Mouse (Mus musculus) liver, embryonic 14.5 days (tissue): ENCODE results near the gene Psors1c2. TPM values are rescaled to one million over a fixed set of nuclear protein-coding genes. Genes with fewer than 3 reads are reported as not detected.

Source experiments
- ATAC-seq: fragments of 200-750 bp; cut with Nextera tagmentation; 2 replicates; pipeline ENCODE4 v1.8.0; 2017; ENCODE audit warnings: moderate number of reproducible peaks, mild to moderate bottlenecking, moderate library complexity; ENCODE audit not compliant: insufficient read depth
- DNase-seq, 3 experiments: peaks; one replicate each; pipeline ENCODE4 v3.0.0-alpha.2; 2012 to 2013; ENCODE audit warnings: low read depth in 3 of 3, low spot score in 3 of 3
- H3K27ac ChIP-seq: fragments of 300-500 bp; sonication (generic); 2 replicates; pipeline ENCODE4 v1.5.1; 2014; ENCODE audit warnings: moderate library complexity, mild to moderate bottlenecking, control low read depth, inconsistent platforms
- H3K27me3 ChIP-seq: fragments of 300-500 bp; sonication (generic); 2 replicates; pipeline ENCODE4 v1.6.1; 2014; ENCODE audit warnings: mild to moderate bottlenecking, low read length, moderate library complexity; ENCODE audit not compliant: control insufficient read depth, insufficient read depth
- H3K36me3 ChIP-seq: fragments of 300-500 bp; sonication (generic); replicated peaks from 2 replicates; pipeline ENCODE4 v1.6.1; 2014; ENCODE audit warnings: low read depth; ENCODE audit not compliant: control insufficient read depth, insufficient read depth
- H3K4me1 ChIP-seq, 2 experiments: fragments of 200-500 bp in 1 of 2; fragments of 300-500 bp in 1 of 2; sonication (generic) in 1 of 2; replicated peaks; 2 replicates each; pipeline ENCODE4 v1.6.1; 2012 to 2014; ENCODE audit warnings: antibody characterized with exemption in 1 of 2, inconsistent platforms in 1 of 2, low read length in 1 of 2; ENCODE audit not compliant: control insufficient read depth in 2 of 2, insufficient read depth in 2 of 2
- H3K4me2 ChIP-seq: fragments of 300-500 bp; sonication (generic); 2 replicates; pipeline ENCODE4 v1.6.1; 2014; ENCODE audit warnings: low read depth, mild to moderate bottlenecking, control low read depth, moderate library complexity
- H3K4me3 ChIP-seq, 2 experiments: fragments of 200-500 bp in 1 of 2; fragments of 300-500 bp in 1 of 2; sonication (generic) in 1 of 2; 2 replicates each; pipeline ENCODE4 v1.5.1; 2012 to 2014; ENCODE audit warnings: low read depth in 2 of 2, low read length in 2 of 2, mild to moderate bottlenecking in 2 of 2, control low read depth in 1 of 2, inconsistent platforms in 1 of 2, moderate library complexity in 1 of 2; ENCODE audit not compliant: insufficient read depth in 1 of 2
- H3K9ac ChIP-seq: fragments of 300-500 bp; sonication (generic); replicated peaks from 2 replicates; pipeline ENCODE4 v1.6.1; 2014; ENCODE audit warnings: mild to moderate bottlenecking, control low read depth, moderate library complexity
- H3K9me3 ChIP-seq: fragments of 300-500 bp; sonication (generic); 2 replicates; pipeline ENCODE4 v1.6.1; 2016; ENCODE audit warnings: low read length, mixed read lengths; ENCODE audit not compliant: control insufficient read depth
- CTCF ChIP-seq: IDR thresholded peaks from 2 replicates; pipeline ENCODE4 v1.5.1; 2016; ENCODE audit warnings: antibody characterized with exemption, low read depth, control low read depth
- EP300 ChIP-seq: IDR thresholded peaks from 2 replicates; pipeline ENCODE4 v1.6.1; 2016; ENCODE audit warnings: antibody characterized with exemption, low read depth
- WGBS: fragments of 180-500 bp; shearing (Covaris S2); extraction: QIAGEN DNeasy Blood & Tissue Kit; methylation state at CpG from one replicate; pipeline ENCODE4 v1.1.7; 2014; ENCODE audit not compliant: insufficient replicate concordance; 5-methylcytosine and 5-hydroxymethylcytosine counted together
- polyA plus RNA-seq, 2 experiments: library from polyadenylated mRNA; depleted of rRNA in 1 of 2; stranded (reverse) in 1 of 2; unstranded in 1 of 2; fragments of >200 nt; fragmentation: Nextera tagmentation in 1 of 2; extraction: Ambion mirVana in 1 of 2; gene quantifications; 2 replicates each; pipeline versions ENCODE4 v1.2.1 to v1.2.3; 2012 to 2014

Gene Psors1c2
- polyA plus RNA-seq, 2 experiments, result 0.09 TPM; not detected in 1

GRCm38 (mm10) chr17:35534343-35534742 is 1.3 kb downstream of the Psors1c2 start:
- ATAC-seq, result no peak
- 8% methylated on average over 6 of the region's 6 CpGs for WGBS

GRCm38 (mm10) chr17:35537421-35537820 is 4.4 kb downstream of the Psors1c2 start:
- WGBS, result 57% methylated on average over 4 of the region's 4 CpGs
- ATAC-seq, result no peak
- H3K9ac ChIP-seq, result no peak overlapping the region

More at GRCm38 (mm10) chr17:35534343-35534742, 1.3 kb downstream of the Psors1c2 start:
- H3K27me3 ChIP-seq, result no peaks in the 10 kb centered on the region
- no peaks in the 10 kb centered on the region; the same call in 1 of the 2 replicates for H3K36me3 ChIP-seq
- H3K27ac ChIP-seq, result no peak overlapping the region
- no peak overlapping the region for H3K4me3 ChIP-seq
- no peak overlapping the region for H3K4me2 ChIP-seq
- TF ChIP-seq CTCF, result peak; percentile 93
- no peak for TF ChIP-seq EP300
- H3K4me1 ChIP-seq, result no peaks in the 10 kb centered on the region
- DNase-seq, result peak in 2 of 3 experiments; percentile 31 to 35
- no peaks in the 10 kb centered on the region for H3K9me3 ChIP-seq
- no peak overlapping the region for H3K9ac ChIP-seq

GRCm38 (mm10) chr17:35538476-35538875 is 5.5 kb downstream of the Psors1c2 start:
- no peak overlapping the region for H3K27ac ChIP-seq
- no peaks in the 10 kb centered on the region for H3K36me3 ChIP-seq
- ATAC-seq (no peak), DNase-seq (no peak)
- H3K27me3 ChIP-seq, result no peaks in the 10 kb centered on the region; the same call in 1 of the 2 replicates
- H3K9me3 ChIP-seq, result no peaks in the 10 kb centered on the region
- no peak overlapping the region for H3K9ac ChIP-seq
- H3K4me2 ChIP-seq, result no peak overlapping the region
- no peaks in the 10 kb centered on the region for H3K4me1 ChIP-seq
- WGBS, result 41% methylated on average over 1 of the region's 1 CpGs
- TF ChIP-seq CTCF (no peak), EP300 (no peak)
- H3K4me3 ChIP-seq, result no peak overlapping the region

More at GRCm38 (mm10) chr17:35537421-35537820, 4.4 kb downstream of the Psors1c2 start:
- no peaks in the 10 kb centered on the region for H3K36me3 ChIP-seq
- no peaks in the 10 kb centered on the region for H3K27me3 ChIP-seq
- H3K27ac ChIP-seq, result no peak overlapping the region
- H3K4me3 ChIP-seq, result no peak overlapping the region
- H3K4me1 ChIP-seq, result no peaks in the 10 kb centered on the region
- TF ChIP-seq EP300, result no peak
- TF ChIP-seq CTCF, result no peak
- H3K4me2 ChIP-seq, result no peak overlapping the region
- no peak for DNase-seq
- no peaks in the 10 kb centered on the region for H3K9me3 ChIP-seq

GRCm38 (mm10) chr17:35539540-35539939 is 6.5 kb downstream of the Psors1c2 start:
- Histone ChIP-seq H3K4me3 (no peak overlapping the region), H3K36me3 (no peaks in the 10 kb centered on the region), H3K9ac (no peak overlapping the region), H3K27ac (no peak overlapping the region), H3K4me1 (no peaks in the 10 kb centered on the region), H3K4me2 (no peak overlapping the region), H3K27me3 (no peaks in the 10 kb centered on the region; the same call in 1 of the 2 replicates), H3K9me3 (no peaks in the 10 kb centered on the region)
- DNase-seq, result no peak
- TF ChIP-seq EP300, result no peak
- ATAC-seq, result no peak
- 42% methylated on average over 10 of the region's 10 CpGs for WGBS

- no peak for ATAC-seq
Observed at GRCm38 (mm10) chr17:35542761-35543411, 9.9 kb downstream of the Psors1c2 start.

More at GRCm38 (mm10) chr17:35542761-35543411, 9.9 kb downstream of the Psors1c2 start:
- H3K9me3 ChIP-seq, result no peaks in the 10 kb centered on the region
- no peaks in the 10 kb centered on the region for H3K36me3 ChIP-seq
- DNase-seq, result no peak
- H3K4me2 ChIP-seq, result no peak overlapping the region
- no peaks in the 10 kb centered on the region; the same call in 1 of the 2 replicates for H3K27me3 ChIP-seq
- TF ChIP-seq CTCF (no peak), EP300 (no peak)
- H3K4me1 ChIP-seq, result no peaks in the 10 kb centered on the region
- no peak overlapping the region for H3K4me3 ChIP-seq
- H3K9ac ChIP-seq, result no peak overlapping the region
- no peak overlapping the region for H3K27ac ChIP-seq
- 64% methylated on average over 15 of the region's 15 CpGs for WGBS
